Mouse (Mus musculus): Measurements from ENCODE around the gene Pafah1b3. TPM values are rescaled to one million over a fixed set of nuclear protein-coding genes. Genes with fewer than 3 reads are reported as not detected.

Pafah1b3 gene
- total and polyA plus RNA-seq, 3 experiments = 85.6 to 180 (median 110) TPM

DNA sequence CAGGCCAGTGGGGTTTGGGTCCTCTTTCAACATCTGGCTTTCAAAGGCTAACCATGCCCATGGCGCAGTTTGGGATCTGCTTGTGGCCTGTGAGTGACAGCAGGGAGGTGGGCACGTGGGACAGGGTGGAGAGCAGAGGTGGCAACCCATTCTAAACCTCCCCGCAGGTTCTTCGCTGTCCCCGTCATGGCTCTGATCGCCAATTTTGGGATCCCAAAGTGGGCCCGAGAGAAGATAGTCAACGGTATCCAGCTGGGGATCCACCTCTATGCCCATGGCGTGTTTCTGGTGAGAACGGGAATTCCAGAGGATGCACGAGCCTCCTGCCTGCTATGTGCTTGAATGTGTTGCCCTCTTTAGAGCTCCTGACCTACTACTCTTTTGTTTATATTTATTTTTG lies 13.4 kb upstream of the Pafah1b3 start:
- no peak for DNase-seq (ENCODE audit: low read depth, low spot score)
- no peak overlapping the region for H3K27ac ChIP-seq (ENCODE audit: control insufficient read depth, low read depth, low read length)
- peaks cover 0 to 4% of the 10 kb centered on the region in 2 experiments; a peak in 2 of 4 replicates for H3K4me1 ChIP-seq (ENCODE audit: control insufficient read depth in 1 of 2, insufficient read depth in 2 of 2, low read length in 2 of 2)
- TF ChIP-seq KAT2A (conservative IDR thresholded peaks at IDR 0.05; ENCODE audit: low read depth, low read length) = no peak
- TF ChIP-seq EP300 (IDR thresholded peaks at IDR 0.05; ENCODE audit: low read depth in 1 of 2, low read length in 2 of 2) = no peak
- TF ChIP-seq USF2 (IDR thresholded peaks at IDR 0.05; ENCODE audit: borderline replicate concordance in 1 of 2, insufficient read depth in 1 of 2, low read depth in 1 of 2, low read length in 2 of 2) = no peak
- no peak for TF ChIP-seq TAL1 (IDR thresholded peaks at IDR 0.05; ENCODE audit: low read length)
- TF ChIP-seq RCOR1 (IDR thresholded peaks at IDR 0.05; ENCODE audit: low read depth, low read length) = no peak
- H3K4me3 ChIP-seq (ENCODE audit: control insufficient read depth in 1 of 2, insufficient read depth in 1 of 2, low read depth in 2 of 2, low read length in 2 of 2) = no peak overlapping the region
- H3K9ac ChIP-seq (ENCODE audit: control insufficient read depth, low read depth, low read length, poor library complexity, severe bottlenecking) = no peak overlapping the region
- peaks cover 2 to 3% of the 10 kb centered on the region in 2 experiments for H3K27me3 ChIP-seq (ENCODE audit: control insufficient read depth in 1 of 2, insufficient read depth in 2 of 2, low read length in 2 of 2)
- no peaks in the 10 kb centered on the region for H3K79me2 ChIP-seq (ENCODE audit: control insufficient read depth, insufficient read depth, low read length, poor library complexity)
- H3K9me3 ChIP-seq (replicated peaks; ENCODE audit: insufficient read depth, low read length) = no peaks in the 10 kb centered on the region
- H3K36me3 ChIP-seq (ENCODE audit: control insufficient read depth in 1 of 2, insufficient read depth in 2 of 2, low read length in 2 of 2) = no peaks in the 10 kb centered on the region; a peak in 1 of 4 replicates

DNA sequence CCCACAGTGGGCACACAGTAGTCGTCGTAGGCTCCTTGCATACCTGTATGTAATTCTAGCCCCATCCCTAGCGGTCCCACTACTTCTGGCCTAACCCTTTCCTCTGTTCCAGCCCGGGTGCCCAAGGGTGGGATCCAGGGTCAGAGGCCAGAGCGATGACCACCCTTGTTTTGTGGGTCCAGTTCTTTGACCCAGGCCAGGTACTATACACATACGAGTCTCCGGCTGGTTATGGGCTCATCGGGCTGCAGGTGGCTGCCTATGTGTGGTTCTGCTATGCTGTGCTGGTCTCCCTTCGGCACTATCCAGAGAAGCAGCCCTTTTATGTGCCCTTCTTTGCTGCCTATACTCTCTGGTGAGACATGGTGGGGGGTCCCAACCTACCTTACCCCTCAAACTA lies 11.6 kb upstream of the Pafah1b3 start:
- H3K4me1 ChIP-seq (ENCODE audit: control insufficient read depth in 1 of 2, insufficient read depth in 2 of 2, low read length in 2 of 2) = no peaks in the 10 kb centered on the region
- no peak for TF ChIP-seq TBP (IDR thresholded peaks at IDR 0.05; ENCODE audit: low read depth, low read length)
- TF ChIP-seq USF1 (IDR thresholded peaks at IDR 0.05; ENCODE audit: low read depth, low read length) = no peak
- no peak for TF ChIP-seq EP300 (IDR thresholded peaks at IDR 0.05; ENCODE audit: low read depth in 1 of 2, low read length in 2 of 2)
- no peak for TF ChIP-seq CTCF (IDR thresholded peaks at IDR 0.05 in 2 of 3, conservative IDR thresholded peaks at IDR 0.05 in 1 of 3; ENCODE audit: control insufficient read depth in 1 of 3, insufficient read depth in 1 of 3, low read depth in 2 of 3, low read length in 3 of 3, poor library complexity in 1 of 3, severe bottlenecking in 1 of 3)
- TF ChIP-seq GABPA (IDR thresholded peaks at IDR 0.05; ENCODE audit: low read depth, low read length) = no peak
- TF ChIP-seq GATA1 (IDR thresholded peaks at IDR 0.05; ENCODE audit: low read depth, low read length) = no peak
- no peak overlapping the region for H3K27ac ChIP-seq (ENCODE audit: control insufficient read depth, low read depth, low read length)
- no peak overlapping the region for H3K4me3 ChIP-seq (ENCODE audit: control insufficient read depth in 1 of 2, insufficient read depth in 1 of 2, low read depth in 2 of 2, low read length in 2 of 2)
- no peaks in the 10 kb centered on the region for H3K79me2 ChIP-seq (ENCODE audit: control insufficient read depth, insufficient read depth, low read length, poor library complexity)
- no peak for DNase-seq (ENCODE audit: low read depth, low spot score)
- H3K36me3 ChIP-seq (ENCODE audit: control insufficient read depth in 1 of 2, insufficient read depth in 2 of 2, low read length in 2 of 2) = no peaks in the 10 kb centered on the region
- no peak overlapping the region for H3K9ac ChIP-seq (ENCODE audit: control insufficient read depth, low read depth, low read length, poor library complexity, severe bottlenecking)
- H3K27me3 ChIP-seq (ENCODE audit: control insufficient read depth in 1 of 2, insufficient read depth in 2 of 2, low read length in 2 of 2) = peaks cover 2 to 3% of the 10 kb centered on the region in 2 experiments
- no peaks in the 10 kb centered on the region for H3K9me3 ChIP-seq (replicated peaks; ENCODE audit: insufficient read depth, low read length)

DNA sequence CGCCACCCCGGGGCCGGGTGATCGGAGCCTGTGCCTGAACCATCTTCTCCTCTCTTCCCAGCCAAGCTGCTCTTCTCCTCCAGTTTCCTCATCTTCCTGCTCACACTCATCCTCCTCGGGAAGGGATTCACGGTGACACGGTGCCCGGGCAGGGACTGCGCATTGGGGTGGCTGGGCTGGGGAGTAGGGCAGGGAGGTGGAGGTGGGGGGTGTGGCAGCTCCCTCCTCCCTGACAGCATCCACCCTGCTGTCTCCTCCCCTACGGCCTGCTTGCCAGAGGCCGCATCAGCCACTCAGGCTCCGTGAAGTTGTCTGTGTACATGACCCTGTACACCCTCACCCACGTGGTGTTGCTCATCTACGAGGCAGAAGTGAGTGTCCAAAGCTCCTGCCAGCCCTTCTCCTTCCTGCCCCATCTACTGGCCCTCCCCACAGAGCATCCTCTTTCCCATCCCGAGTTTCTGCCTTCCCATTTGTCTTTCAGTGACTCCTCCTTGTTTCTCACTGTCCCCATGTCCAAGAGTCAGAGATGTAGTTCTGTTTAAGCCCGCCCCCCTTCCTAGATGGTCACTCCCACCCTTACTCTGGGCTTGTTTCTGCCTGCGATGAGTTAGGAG lies 11.0 kb upstream of the Pafah1b3 start:
- Histone ChIP-seq H3K4me3 (ENCODE audit: control insufficient read depth in 1 of 2, insufficient read depth in 1 of 2, low read depth in 2 of 2, low read length in 2 of 2) (no peak overlapping the region), H3K27me3 (ENCODE audit: control insufficient read depth in 1 of 2, insufficient read depth in 2 of 2, low read length in 2 of 2) (peaks cover 2 to 3% of the 10 kb centered on the region in 2 experiments), H3K36me3 (ENCODE audit: control insufficient read depth in 1 of 2, insufficient read depth in 2 of 2, low read length in 2 of 2) (no peaks in the 10 kb centered on the region), H3K79me2 (ENCODE audit: control insufficient read depth, insufficient read depth, low read length, poor library complexity) (no peaks in the 10 kb centered on the region), H3K9ac (ENCODE audit: control insufficient read depth, low read depth, low read length, poor library complexity, severe bottlenecking) (no peak overlapping the region), H3K4me1 (ENCODE audit: control insufficient read depth in 1 of 2, insufficient read depth in 2 of 2, low read length in 2 of 2) (no peaks in the 10 kb centered on the region), H3K27ac (ENCODE audit: control insufficient read depth, low read depth, low read length) (no peak overlapping the region), H3K9me3 (replicated peaks; ENCODE audit: insufficient read depth, low read length) (no peaks in the 10 kb centered on the region)
- TF ChIP-seq HCFC1 (IDR thresholded peaks at IDR 0.05; ENCODE audit: low read depth, low read length) (no peak), NRF1 (IDR thresholded peaks at IDR 0.05; ENCODE audit: insufficient read depth, low read depth, low read length, poor library complexity, severe bottlenecking) (no peak)
- DNase-seq (ENCODE audit: low read depth, low spot score) = no peak
